Mouse (Mus musculus) testis, postnatal 14 days (tissue): ENCODE measurements around the gene Klf16.

Experiments
- DNase-seq: peaks from one replicate; pipeline ENCODE4 v3.0.0; 2021; ENCODE audit warnings: low spot score

Gene Klf16

GRCm38 (mm10) chr10:80574896-80575295 is 2.2 kb downstream of the Klf16 start:
- no peak for DNase-seq

DNA sequence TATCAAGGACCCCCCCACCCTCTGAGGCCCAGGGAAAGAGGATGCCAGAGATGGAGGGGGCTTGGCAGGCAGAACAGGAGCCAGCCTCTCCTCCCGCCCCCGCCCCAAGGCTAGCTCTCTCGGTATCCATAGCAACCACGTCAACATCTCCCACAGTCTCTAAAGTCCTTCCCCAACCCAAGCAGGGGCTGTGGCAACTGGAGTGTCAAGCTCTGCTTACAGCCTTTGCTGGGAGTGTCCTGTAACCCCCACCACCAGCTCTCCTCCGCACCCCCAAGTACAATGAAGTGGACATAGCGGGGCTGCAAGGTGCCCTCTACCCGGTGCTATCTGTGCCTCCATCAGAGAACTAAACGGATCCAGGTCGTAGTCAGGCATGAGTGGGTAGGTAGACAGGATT is 3.2 kb downstream of the Klf16 start:
- no peak for DNase-seq

DNA sequence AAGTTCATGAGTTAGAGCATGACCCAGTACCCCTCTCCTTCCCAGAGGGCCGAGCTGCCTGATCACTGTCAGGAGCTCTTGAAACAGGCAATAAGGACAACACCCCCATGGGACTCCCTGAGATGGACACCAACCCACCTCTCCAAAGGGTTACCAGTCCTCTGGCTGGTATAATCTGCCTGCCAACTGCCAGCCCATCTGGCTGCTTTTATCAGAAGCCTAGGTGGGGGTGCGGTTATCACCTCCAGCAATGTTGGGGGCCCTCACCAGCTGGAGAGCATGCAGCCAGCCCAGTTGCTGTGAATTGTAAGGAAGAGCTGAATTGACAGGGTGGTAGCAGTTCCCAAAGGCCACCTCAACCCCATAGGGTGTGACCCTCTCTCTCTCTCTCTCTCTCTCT is 4.6 kb downstream of the Klf16 start:
- no peak for DNase-seq

DNA sequence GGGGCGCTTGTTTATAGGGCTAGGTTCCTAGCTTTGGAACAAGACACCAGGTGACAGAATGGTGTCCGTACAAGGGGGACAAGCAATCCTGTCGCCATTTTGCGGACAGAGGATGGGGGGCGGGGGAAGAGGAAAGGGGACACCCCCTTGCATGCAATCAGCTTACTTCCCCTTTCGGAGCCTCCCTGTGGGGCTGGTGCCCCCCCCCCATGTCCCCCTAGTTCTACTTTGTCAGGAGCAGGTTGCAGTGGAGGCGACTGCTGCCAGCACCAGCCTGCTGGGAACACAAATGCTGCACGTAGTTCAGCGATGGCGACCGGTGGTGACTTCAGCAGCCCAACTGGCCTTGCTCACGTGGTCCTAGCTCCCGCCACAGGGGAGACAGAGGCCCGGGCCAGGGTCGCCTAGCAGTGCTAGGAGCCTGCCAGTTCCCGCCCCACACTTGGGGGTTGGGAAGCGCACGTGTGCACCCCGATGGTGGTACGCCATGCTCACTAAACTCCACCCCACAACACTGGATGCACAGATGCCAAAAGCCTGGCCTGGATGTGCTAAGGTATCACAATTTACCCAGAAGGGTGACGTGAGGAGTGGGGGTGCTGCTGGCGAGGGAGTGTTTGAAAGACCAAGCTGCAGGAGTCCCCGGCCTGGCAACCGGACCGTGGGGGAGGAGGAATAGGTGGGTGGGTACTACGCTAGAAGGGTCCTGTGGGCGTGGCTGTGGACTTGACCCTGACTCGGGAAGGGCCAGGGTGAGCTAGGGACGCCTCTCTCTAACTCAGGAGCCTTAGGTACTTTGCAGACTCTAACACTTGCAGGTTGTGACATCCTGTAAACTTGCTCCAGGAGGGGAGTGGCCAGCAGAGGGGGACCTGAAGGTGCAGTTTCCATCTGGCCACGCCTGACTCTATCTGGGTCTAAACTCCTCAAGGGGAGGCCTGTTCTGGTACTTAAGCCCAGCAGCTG is 6.0 kb downstream of the Klf16 start:
- DNase-seq: no peak

- DNase-seq: no peak
Measured at GRCm38 (mm10) chr10:80570419-80570818, 6.7 kb downstream of the Klf16 start.

DNA sequence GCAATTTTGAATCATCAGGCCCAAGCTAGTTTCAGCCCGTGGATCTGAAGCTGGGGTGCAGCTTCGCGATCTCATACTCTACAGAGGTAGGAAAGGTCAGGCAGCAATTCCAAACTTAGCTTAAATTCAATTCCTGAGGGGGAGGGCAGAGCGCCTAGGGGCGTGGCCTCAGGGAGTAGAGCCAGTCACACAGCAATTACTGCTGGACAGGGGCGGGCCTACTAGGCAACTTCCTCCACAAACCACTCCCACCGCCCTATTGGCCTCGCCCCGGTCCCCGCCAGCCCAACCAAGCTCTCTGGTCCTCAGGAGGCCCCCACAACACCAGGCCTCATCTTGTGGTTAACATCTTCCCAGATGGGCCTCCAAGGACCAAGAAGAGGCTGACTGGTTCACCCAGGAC is 7.5 kb downstream of the Klf16 start:
- peak; percentile 77 for DNase-seq

GRCm38 (mm10) chr10:80568876-80569275 is 8.2 kb downstream of the Klf16 start:
- DNase-seq: no peak

- DNase-seq: peak; percentile 77
Measured at GRCm38 (mm10) chr10:80566375-80567092, 10.6 kb downstream of the Klf16 start.

DNA sequence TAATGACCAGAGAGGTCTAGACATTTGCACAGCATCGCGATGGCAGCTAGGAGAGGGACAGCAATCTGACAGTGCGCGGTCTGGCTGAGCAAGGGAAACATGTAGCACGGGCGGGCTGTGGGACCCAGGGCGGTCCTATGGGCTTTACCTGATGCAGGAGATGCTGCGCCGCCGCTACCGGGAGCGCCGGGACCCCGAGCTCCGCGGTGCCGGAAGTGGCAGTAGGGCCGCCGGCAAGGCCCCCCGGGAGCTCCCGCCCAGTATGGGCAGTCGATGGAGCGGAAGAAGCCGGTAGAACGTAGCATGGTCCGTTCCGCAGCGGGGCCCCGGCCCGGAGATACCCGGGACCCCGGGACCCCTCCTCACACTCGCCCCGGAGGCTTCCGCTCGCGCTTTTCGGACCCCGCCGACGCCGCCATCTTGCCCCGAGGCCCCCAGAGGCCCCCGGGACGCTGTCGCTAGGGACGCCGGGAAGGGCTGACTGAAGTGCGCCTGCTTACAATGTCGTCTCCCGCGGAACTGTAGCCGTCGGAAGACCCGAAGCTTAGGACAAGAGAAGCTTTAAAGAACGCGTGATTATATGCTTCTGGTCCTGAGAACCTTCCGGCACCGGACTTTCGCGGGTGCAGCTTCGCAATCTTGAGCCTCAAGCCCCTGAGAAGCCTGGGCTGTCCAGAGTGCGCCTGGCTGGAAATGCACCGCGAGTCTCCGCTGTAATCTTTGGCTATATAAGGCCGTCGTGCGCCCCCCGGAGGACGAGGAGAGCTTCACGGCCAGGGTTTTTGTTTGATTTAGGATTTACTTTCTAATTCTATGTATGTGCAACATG is 15.8 kb downstream of the Klf16 start, which contains the start of gene Rexo1:
TSS of gene Rexo1 (minus strand) at position 445 of the 829 bp plus-strand sequence.
- DNase-seq: peak; percentile 91

- no peak for DNase-seq
Measured at GRCm38 (mm10) chr10:80560621-80561020, 16.5 kb downstream of the Klf16 start.

DNA sequence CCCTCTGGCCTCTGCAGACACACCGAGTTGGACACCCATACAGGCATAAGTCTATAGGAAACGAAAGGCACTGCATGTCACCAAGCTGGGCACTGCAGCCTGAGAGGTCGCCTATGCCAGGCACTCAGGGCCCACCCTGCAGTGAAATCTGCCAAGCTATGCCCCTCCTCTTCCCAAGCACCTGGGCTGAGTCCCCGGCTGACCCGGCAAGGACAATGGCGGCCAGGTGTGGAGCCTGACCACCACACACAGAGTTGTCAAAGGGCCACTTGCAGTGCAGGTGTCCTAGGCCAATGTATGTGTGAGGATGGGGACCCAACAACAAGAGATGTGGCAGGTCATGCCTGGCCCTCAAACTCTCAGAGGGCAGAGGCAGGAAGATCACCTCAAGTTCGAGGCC is 17.7 kb downstream of the Klf16 start:
- DNase-seq: no peak

DNA sequence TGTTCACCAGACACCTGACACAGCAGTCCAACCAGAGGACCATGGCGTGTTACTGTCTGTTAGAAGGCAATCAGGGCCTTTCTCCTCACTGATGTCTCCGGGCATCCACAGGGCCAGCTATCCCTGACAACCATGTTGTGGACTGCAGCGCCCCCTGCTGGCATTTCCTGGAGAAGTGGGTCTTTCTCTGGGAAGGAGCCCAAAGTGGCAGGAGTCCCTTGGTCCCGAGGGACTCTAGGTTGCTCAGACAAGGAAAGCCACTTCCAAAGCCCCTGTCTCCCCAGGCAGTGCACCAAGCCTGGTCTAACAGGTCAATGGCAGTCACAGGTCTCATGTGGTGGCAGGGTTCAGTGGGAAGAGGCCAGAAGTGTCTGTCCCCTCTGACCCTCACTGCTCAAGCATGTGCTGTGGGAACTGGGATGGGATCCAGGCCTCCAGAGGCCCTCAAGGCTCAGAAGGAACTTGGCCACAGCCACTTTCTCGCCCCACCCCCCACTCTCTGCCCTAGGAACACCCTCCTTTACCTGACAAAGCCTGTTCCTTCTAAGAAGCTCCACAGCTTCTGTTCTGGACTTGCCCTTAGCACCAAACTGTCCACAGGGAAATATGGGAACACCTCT is 19.7 kb downstream of the Klf16 start:
- DNase-seq: peak; percentile 73

DNA sequence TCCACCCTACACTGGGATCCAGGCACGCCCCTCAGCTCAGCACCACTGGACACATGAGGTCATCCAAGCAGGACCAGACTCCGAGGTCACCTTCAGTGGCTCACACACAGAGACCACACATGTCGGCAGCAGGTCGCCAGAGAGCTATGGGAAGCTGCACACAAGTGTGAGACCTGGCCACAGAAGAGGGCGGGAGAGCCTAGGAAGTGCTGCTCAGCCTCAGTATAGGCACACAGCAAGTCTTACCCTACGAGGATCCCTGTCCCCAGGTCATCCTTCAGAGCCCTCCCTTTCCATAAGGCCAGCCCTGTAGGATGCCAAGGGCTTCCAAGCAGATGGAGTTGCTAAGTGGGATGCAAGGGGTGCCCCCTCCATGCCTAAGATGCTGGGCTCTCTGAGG is 23.1 kb downstream of the Klf16 start:
- no peak for DNase-seq

DNA sequence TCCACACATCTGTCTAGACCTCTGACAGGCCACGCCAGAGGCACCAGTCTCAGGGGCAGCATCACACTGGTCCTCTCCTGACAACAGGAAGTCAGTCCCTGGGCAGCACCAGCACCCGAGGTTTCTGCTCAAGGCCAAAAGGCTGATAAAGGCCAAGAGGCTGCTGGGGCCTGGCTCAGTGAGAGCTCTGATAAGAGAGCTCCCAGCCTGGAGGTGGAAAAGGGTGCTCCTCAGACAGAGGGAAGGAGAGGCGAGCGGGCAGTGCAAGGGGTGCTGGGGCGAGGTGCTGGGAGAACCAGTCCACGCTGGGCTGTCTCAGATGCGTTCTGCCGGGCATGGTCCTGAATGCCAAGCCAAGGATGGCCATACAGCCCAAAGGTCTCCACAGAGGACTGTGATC is 23.5 kb downstream of the Klf16 start:
- DNase-seq: peak; percentile 74

GRCm38 (mm10) chr10:80552364-80552763 is 24.8 kb downstream of the Klf16 start:
- no peak for DNase-seq

- peak; percentile 76 for DNase-seq
Measured at GRCm38 (mm10) chr10:80549279-80549678, 27.8 kb downstream of the Klf16 start.

- peak; percentile 85 for DNase-seq
Measured at GRCm38 (mm10) chr10:80548428-80549006, 28.6 kb downstream of the Klf16 start.

- DNase-seq: no peak
Measured at GRCm38 (mm10) chr10:80547539-80547938, 29.6 kb downstream of the Klf16 start.

DNA sequence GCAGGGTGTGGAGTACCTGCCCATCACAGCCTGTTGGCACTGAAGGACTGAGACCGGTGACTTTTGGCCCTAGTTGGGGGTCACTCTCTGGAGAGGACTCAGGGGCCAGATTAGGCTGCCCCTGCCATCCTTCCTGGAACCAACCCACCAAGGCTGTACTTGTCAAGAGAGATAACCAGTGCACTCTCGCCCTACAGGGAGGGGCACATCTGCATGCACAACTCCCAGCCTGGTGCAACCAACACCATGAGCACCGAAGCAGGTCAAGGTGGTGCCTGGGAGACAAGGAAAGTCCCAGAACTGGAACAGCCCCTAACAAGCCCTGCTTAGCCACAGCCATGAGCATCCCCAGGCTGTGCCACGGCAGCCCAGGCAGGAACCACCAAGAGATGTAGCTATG is 30.2 kb downstream of the Klf16 start:
- DNase-seq: no peak

- DNase-seq: no peak
Measured at GRCm38 (mm10) chr10:80545590-80545989, 31.5 kb downstream of the Klf16 start.

- DNase-seq: no peak
Measured at GRCm38 (mm10) chr10:80543873-80544272, 33.2 kb downstream of the Klf16 start.
